Mouse (Mus musculus): ENCODE results near the gene Gm20403.
"Not testable (repeated sequence)": the region's sequence is repeated elsewhere in the genome, so short reads cannot be mapped to it uniquely, and the experiment has no call there.

Gene Gm20403

DNA sequence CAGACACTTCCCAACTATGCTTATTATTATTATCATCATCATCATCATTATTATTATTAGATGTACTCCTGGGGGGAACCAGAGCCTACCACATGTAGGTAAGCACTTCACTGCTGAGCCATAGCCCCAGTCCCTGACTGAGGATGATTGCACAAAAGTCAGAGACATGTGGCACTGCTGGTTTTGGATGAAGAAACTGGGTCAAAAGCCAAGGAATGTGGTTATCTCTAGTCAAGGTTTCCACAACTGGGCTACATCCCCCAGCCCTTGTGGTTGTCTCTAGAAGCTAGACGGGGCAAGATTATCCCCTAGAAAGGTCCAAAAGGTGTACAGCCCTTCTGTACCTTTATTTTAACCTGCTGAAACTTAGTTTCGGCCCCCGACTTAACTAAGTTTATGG lies 6.5 kb upstream of the Gm20403 start:
- DNase-seq: no peak

GRCm38 (mm10) chr12:54988323-54988850 lies 2.1 kb upstream of the Gm20403 start:
- no peak for DNase-seq

GRCm38 (mm10) chr12:54987156-54987555 lies 827 bp upstream of the Gm20403 start:
- DNase-seq: no peak

GRCm38 (mm10) chr12:54985257-54986051 lies 875 bp downstream of the Gm20403 start:
- DNase-seq: peak; percentile 7

DNA sequence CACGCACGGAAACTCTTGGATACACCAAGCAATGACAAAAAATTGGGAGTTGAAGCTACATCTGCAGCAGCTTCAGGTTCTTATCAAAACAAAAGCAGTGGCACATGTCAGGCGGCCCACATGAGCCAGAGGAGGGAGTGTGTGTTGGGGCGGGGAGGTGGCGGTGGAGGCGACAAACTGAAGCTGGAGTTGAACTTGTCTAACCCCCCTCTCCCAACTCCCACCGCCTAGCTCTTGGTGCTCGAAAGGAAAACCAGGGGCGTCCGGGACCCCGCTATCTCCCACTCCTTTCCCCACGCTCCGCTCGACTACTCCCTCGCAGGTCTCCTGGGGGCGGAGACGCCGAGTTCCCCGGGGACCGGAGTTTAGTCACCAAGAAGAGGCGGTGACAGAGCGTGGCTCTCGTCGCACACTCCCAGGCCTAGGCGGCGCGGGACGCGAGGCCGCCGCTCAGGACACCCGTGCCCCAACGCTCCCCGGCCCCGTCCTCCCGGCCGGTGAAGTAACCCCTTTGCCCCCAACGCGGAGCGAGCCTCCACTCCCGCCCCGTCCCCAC lies 1.6 kb downstream of the Gm20403 start:
- DNase-seq: peak; percentile 4

DNA sequence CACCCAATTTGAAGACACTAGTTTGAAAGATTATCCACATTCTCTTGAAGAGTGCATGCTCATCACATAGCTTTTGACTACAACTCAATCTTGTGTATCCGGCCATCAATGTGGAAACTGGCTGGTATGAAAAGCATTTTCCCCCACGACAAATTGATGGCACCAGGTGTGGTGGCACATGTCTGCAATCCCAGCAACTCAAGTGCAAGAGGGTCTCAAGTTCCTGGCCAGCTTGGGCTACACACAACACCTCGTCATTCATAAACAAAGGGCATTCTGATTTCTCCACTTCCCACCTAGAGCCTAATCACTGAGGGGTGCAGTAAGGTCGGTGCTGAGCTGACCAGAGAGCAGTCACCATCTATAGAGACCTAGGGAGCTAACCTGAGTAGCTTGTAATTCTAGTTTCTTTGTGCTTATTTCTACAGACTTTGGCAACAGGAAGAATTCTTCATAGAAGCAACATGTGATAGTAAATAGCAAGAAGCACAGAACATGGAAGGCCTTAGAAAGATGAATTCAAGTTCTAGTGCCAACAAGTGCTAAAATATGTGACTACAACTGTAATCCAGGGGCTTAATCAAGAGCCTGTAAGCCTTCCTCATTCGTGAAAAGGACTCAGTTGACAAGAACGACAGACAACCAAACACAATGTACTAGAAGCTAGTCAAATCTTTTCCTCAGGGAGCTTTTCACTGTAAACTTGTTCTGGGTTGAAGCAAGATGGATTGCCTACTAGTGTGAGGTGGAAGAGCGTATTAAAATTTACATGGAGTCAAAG lies 3.2 kb downstream of the Gm20403 start:
- no peak for DNase-seq

GRCm38 (mm10) chr12:54981962-54982361 lies 4.4 kb downstream of the Gm20403 start:
- no peak for DNase-seq

GRCm38 (mm10) chr12:54980939-54981338 lies 5.4 kb downstream of the Gm20403 start:
- no peak for DNase-seq

DNA sequence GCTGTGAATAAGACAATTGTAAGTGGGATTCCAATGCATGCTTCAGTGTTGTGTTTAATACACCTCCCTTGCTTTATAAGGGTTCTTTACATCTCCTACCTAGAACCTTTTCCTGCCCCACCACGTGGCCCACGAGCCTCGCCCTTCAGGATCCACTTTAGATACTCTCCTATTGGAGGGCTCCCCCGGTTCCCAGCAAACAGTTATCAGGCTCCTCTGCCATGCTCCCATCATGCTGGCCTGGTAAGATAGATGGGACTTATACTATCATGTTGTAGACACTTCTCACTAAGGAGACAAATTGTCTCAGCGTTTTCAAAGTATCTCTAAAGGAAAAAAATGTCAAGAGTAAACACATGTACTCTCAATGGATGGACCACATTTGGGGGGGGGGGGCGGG lies 5.8 kb downstream of the Gm20403 start:
- no peak for DNase-seq

DNA sequence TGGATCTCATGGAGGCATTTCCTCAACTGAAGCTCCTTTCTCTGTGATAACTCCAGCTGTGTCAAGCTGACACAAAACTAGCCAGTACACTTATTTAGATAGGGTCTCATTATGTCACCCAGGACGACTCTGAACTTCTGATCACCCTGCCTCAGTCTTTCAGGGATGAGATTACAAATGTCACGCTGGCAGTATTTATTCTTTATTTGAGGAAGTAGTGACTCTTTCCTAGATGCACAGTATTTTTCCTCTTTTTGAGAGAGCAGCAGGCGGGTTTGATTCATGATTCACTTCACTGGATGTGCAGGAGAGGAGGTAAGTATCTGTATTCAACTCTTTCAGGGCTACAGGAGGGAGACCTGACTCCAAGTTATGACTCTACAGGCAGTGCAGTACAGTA lies 17.3 kb downstream of the Gm20403 start:
- no peak for DNase-seq

- no peak for DNase-seq
These were observed 20.7 kb downstream of the Gm20403 start for GRCm38 (mm10) chr12:54965532-54966160.

DNA sequence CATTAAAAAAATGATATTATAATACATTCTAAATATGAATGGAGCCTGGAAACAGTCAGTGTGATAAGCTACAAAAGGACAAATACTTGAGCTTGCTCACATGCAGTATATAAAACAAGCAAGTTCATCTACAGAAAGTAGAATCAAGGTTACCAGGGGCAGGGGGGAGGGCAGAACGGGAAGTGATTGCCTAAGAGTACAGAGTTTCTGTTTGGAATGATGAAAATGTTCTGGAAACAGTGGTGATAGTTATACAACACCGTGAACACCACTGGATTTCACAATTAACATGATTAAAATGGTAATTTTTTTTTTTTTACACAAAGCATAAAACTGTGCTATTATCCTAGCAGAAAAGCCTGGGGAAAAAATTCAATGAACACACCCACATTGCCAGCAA lies 26.8 kb downstream of the Gm20403 start:
- DNase-seq: no peak

- DNase-seq: no peak
These were observed 29.4 kb downstream of the Gm20403 start for GRCm38 (mm10) chr12:54956974-54957373.

DNA sequence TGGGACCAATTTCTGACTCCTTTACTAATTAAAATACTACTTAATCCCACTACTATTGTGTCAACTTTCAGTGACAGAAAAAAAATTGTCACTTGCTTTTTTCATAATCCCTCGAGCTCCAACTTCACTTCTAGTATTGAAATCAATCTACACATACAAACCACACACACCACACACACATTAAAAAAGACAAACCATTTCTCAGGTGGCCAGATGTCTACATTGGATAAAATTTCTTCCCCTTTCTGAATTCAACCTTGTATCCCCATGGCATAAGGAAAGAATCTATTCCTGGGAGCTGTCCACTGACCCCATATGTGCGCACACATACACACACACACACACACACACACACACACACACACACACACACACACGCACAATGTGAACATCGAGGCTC lies 29.9 kb downstream of the Gm20403 start:
- DNase-seq: no peak

GRCm38 (mm10) chr12:54946116-54946515 lies 40.2 kb downstream of the Gm20403 start:
- no peak for DNase-seq

- not testable (repeated sequence) for DNase-seq
These were observed 43.7 kb downstream of the Gm20403 start for GRCm38 (mm10) chr12:54942586-54943157.

GRCm38 (mm10) chr12:54937581-54938343 lies 48.6 kb downstream of the Gm20403 start:
- DNase-seq: not testable (repeated sequence)
